Mouse (Mus musculus) left cerebral cortex, postnatal 36 days (tissue): ENCODE measurements around the gene Gnptab. TPM values are rescaled to one million over a fixed set of nuclear protein-coding genes. Genes with fewer than 3 reads are reported as not detected.

Experiments
- DNase-seq, 2 experiments: peaks; one replicate each; pipeline ENCODE4 v3.0.0; 2021 to 2022; ENCODE audit warnings: low spot score in 2 of 2, mixed read lengths in 1 of 2
- intact Hi-C: fragments of 180-260 bp; cut with DNase I; formaldehyde crosslinking; loops from one replicate; pipeline ENCODE4 v1.15.1; 2025
- total RNA-seq, 2 experiments: library from RNA; stranded (reverse); gene quantifications; 2 replicates each; pipeline ENCODE4 v1.2.3; 2021

Gene Gnptab
- total RNA-seq, 2 experiments from 2014 or later, result 71.4 to 76.5 TPM

- DNase-seq, result no peak
- intact Hi-C loops, result no loop called here
These were observed 112.7 kb downstream of the Gnptab start for GRCm38 (mm10) chr10:88491632-88492031.

DNA sequence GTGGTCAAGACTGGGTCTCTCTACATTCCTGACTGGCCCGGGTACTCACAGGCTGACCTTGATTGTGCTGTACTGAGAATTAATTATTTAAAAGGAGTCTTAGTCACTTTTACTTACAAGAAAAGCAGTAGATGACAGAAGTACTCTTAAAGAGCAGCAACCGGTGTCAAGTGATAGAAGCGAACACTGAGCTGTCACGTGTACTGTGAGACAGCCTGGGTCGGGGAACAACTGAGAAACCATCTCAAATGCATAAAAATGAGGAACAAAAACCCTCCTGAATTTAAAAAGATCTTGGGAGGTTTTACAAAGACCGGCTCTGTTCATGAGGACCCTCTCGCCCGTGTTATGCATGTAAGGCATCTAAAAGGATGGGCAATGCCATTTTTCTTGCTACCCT is 113.7 kb downstream of the Gnptab start:
- DNase-seq, result no peak
- intact Hi-C loops, result no loop called here

- intact Hi-C loops, result no loop called here
- no peak for DNase-seq
These were observed 116.1 kb downstream of the Gnptab start for GRCm38 (mm10) chr10:88494959-88495587.

Other genes with a start within 250 kb of the Gnptab start
- gene Parpbp, start 232.2 kb upstream of the Gnptab start, total RNA-seq, result under 1 TPM; 0.39 to 0.84 TPM
- 1 to 10 TPM; 5.7 to 7.0 TPM for gene Nup37, start 232.1 kb upstream of the Gnptab start, total RNA-seq
- gene Washc3, start 178.0 kb upstream of the Gnptab start, total RNA-seq, result 10 to 100 TPM; 24.7 to 27.8 TPM
- 1 to 10 TPM; 1.0 to 1.1 TPM for gene Dram1, start 52 bp upstream of the Gnptab start, total RNA-seq
- gene Sycp3, start 80.4 kb downstream of the Gnptab start, total RNA-seq, result under 1 TPM; 0.59 to 0.84 TPM
- 10 to 100 TPM; 35.6 to 42.1 TPM for gene Chpt1, start 124.9 kb downstream of the Gnptab start, total RNA-seq
- gene Mybpc1, start 226.0 kb downstream of the Gnptab start, total RNA-seq, result 1 to 10 TPM; 6.1 TPM